Mouse (Mus musculus) myocyte (in vitro differentiated cells): Measurements from ENCODE around the gene Kidins220. TPM values are rescaled to one million over a fixed set of nuclear protein-coding genes. Genes with fewer than 3 reads are reported as not detected.

Experiments used
- H3K27me3 ChIP-seq: one replicate; pipeline ENCODE4 v1.6.1; 2011; ENCODE audit not compliant: control insufficient read depth, insufficient read depth, insufficient read length
- H3K36me3 ChIP-seq: one replicate; pipeline ENCODE4 v1.6.1; 2011; ENCODE audit not compliant: control insufficient read depth, insufficient read depth
- H3K4me2 ChIP-seq: one replicate; pipeline ENCODE4 v1.6.1; 2011; ENCODE audit warnings: low read depth, control low read depth
- H3K4me3 ChIP-seq: one replicate; pipeline ENCODE4 v1.5.1; 2011; ENCODE audit warnings: mild to moderate bottlenecking, control low read depth, moderate library complexity
- H3K79me2 ChIP-seq: one replicate; pipeline ENCODE4 v1.6.1; 2011; ENCODE audit not compliant: control insufficient read depth, insufficient read depth
- H3ac ChIP-seq: one replicate; pipeline ENCODE4 v1.6.1; 2011; ENCODE audit not compliant: control insufficient read depth, insufficient read length
- CEBPB ChIP-seq: IDR thresholded peaks from 2 replicates; pipeline ENCODE4 v1.6.1; 2011; ENCODE audit warnings: mild to moderate bottlenecking, moderate library complexity; ENCODE audit not compliant: poor library complexity, insufficient read depth, severe bottlenecking
- E2F4 ChIP-seq: IDR thresholded peaks from one replicate; pipeline ENCODE4 v1.6.1; 2011; ENCODE audit warnings: mild to moderate bottlenecking, control low read depth, moderate library complexity; ENCODE audit not compliant: insufficient read depth
- MAX ChIP-seq: IDR thresholded peaks from one replicate; pipeline ENCODE4 v1.6.1; 2011; ENCODE audit warnings: low read depth, mild to moderate bottlenecking, control low read depth
- MYOD1 ChIP-seq, 3 experiments: IDR thresholded peaks; one replicate each; pipeline ENCODE4 v1.6.1; 2011; ENCODE audit warnings: control low read depth in 2 of 3, low read depth in 2 of 3, mild to moderate bottlenecking in 2 of 3, moderate library complexity in 1 of 3; ENCODE audit not compliant: insufficient read length in 2 of 3, control insufficient read depth in 1 of 3
- MYOG ChIP-seq, 3 experiments: IDR thresholded peaks; one replicate each; pipeline ENCODE4 v1.6.1; 2011; ENCODE audit warnings: control low read depth in 2 of 3, low read depth in 2 of 3, mild to moderate bottlenecking in 2 of 3; ENCODE audit not compliant: insufficient read length in 2 of 3, control insufficient read depth in 1 of 3, insufficient read depth in 1 of 3
- POLR2A ChIP-seq: IDR thresholded peaks from one replicate; pipeline ENCODE4 v1.6.1; 2011; ENCODE audit warnings: low read depth, mild to moderate bottlenecking, control low read depth, moderate library complexity; ENCODE audit not compliant: insufficient read length
- POLR2AphosphoS2 ChIP-seq: IDR thresholded peaks from one replicate; pipeline ENCODE4 v1.6.1; 2011; ENCODE audit warnings: low read depth, control low read depth; ENCODE audit not compliant: insufficient read length
- REST ChIP-seq: IDR thresholded peaks from one replicate; pipeline ENCODE4 v1.6.1; 2011; ENCODE audit warnings: mild to moderate bottlenecking, control low read depth, moderate library complexity; ENCODE audit not compliant: insufficient read depth, insufficient read length
- SRF ChIP-seq: IDR thresholded peaks from one replicate; pipeline ENCODE4 v1.6.1; 2011; ENCODE audit warnings: low read depth; ENCODE audit not compliant: control insufficient read depth, insufficient read length
- TCF12 ChIP-seq: IDR thresholded peaks from one replicate; pipeline ENCODE4 v1.6.1; 2011; ENCODE audit warnings: mild to moderate bottlenecking, control low read depth; ENCODE audit not compliant: poor library complexity, insufficient read depth, severe bottlenecking
- TCF3 ChIP-seq: IDR thresholded peaks from one replicate; pipeline ENCODE4 v1.6.1; 2011; ENCODE audit warnings: low read depth, control low read depth; ENCODE audit not compliant: insufficient read length
- USF1 ChIP-seq: IDR thresholded peaks from one replicate; pipeline ENCODE4 v1.6.1; 2011; ENCODE audit warnings: low read depth, mild to moderate bottlenecking, control low read depth, moderate library complexity
- polyA plus RNA-seq: library from polyadenylated mRNA; unstranded; fragments of >200 nt; fragmentation: generic; extraction: Trizol; gene quantifications from one replicate; pipeline ENCODE4 v1.2.1, GENCODE M21; 2012; ENCODE audit warnings: missing spikeins

Gene Kidins220
- polyA plus RNA-seq, 1 experiment: 33.3 TPM

GRCm38 (mm10) chr12:25083260-25084178, 108.8 kb downstream of the Kidins220 start:
- no peaks in the 10 kb centered on the region for H3K36me3 ChIP-seq
- H3K4me2 ChIP-seq: no peak overlapping the region
- H3K27me3 ChIP-seq: no peaks in the 10 kb centered on the region
- no peaks in the 10 kb centered on the region for H3K79me2 ChIP-seq
- no peak for TF ChIP-seq E2F4
- no peak for TF ChIP-seq TCF12
- no peak for TF ChIP-seq MYOG (IDR thresholded peaks at IDR 0.05; ENCODE audit: control insufficient read depth in 1 of 3, insufficient read depth in 1 of 3, insufficient read length in 2 of 3, low read depth in 2 of 3)
- TF ChIP-seq POLR2AphosphoS2: no peak
- H3ac ChIP-seq: no peak overlapping the region
- H3K4me3 ChIP-seq: no peak overlapping the region

GRCm38 (mm10) chr12:25086966-25087365, 112.2 kb downstream of the Kidins220 start:
- no peak for TF ChIP-seq TCF3
- TF ChIP-seq TCF12: no peak
- TF ChIP-seq MYOG (IDR thresholded peaks at IDR 0.05; ENCODE audit: control insufficient read depth in 1 of 3, insufficient read depth in 1 of 3, insufficient read length in 2 of 3, low read depth in 2 of 3): no peak
- no peak for TF ChIP-seq E2F4
- TF ChIP-seq MAX: no peak
- TF ChIP-seq POLR2A: no peak
- TF ChIP-seq MYOD1 (IDR thresholded peaks at IDR 0.05; ENCODE audit: control insufficient read depth in 1 of 3, insufficient read length in 2 of 3, low read depth in 2 of 3): no peak
- Histone ChIP-seq H3K4me2 (no peak overlapping the region), H3K4me3 (no peak overlapping the region), H3K27me3 (no peaks in the 10 kb centered on the region), H3K79me2 (no peaks in the 10 kb centered on the region), H3ac (no peak overlapping the region), H3K36me3 (no peaks in the 10 kb centered on the region)

- TF ChIP-seq CEBPB (no peak), MAX (no peak), TCF12 (no peak), SRF (no peak), POLR2AphosphoS2 (no peak), REST (no peak), MYOD1 (IDR thresholded peaks at IDR 0.05; ENCODE audit: control insufficient read depth in 1 of 3, insufficient read length in 2 of 3, low read depth in 2 of 3) (no peak), MYOG (IDR thresholded peaks at IDR 0.05; ENCODE audit: control insufficient read depth in 1 of 3, insufficient read depth in 1 of 3, insufficient read length in 2 of 3, low read depth in 2 of 3) (no peak), USF1 (no peak), TCF3 (no peak), E2F4 (no peak), POLR2A (no peak)
- H3K36me3 ChIP-seq: no peaks in the 10 kb centered on the region
- H3K4me2 ChIP-seq: no peak overlapping the region
- H3ac ChIP-seq: no peak overlapping the region
- no peak overlapping the region for H3K4me3 ChIP-seq
- peaks cover 7% of the 10 kb centered on the region for H3K79me2 ChIP-seq
- H3K27me3 ChIP-seq: no peaks in the 10 kb centered on the region
Measured at GRCm38 (mm10) chr12:25089433-25089832, 114.7 kb downstream of the Kidins220 start.

- Histone ChIP-seq H3K4me3 (no peak overlapping the region), H3K4me2 (peak overlapping the region; percentile 66), H3K27me3 (no peaks in the 10 kb centered on the region), H3K36me3 (no peaks in the 10 kb centered on the region), H3K79me2 (peaks cover 19% of the 10 kb centered on the region), H3ac (no peak overlapping the region)
- TF ChIP-seq MYOG (IDR thresholded peaks at IDR 0.05; ENCODE audit: control insufficient read depth in 1 of 3, insufficient read depth in 1 of 3, insufficient read length in 2 of 3, low read depth in 2 of 3) (no peak), SRF (no peak), REST (no peak), MYOD1 (IDR thresholded peaks at IDR 0.05; ENCODE audit: control insufficient read depth in 1 of 3, insufficient read length in 2 of 3, low read depth in 2 of 3) (no peak), E2F4 (no peak), TCF12 (no peak), POLR2AphosphoS2 (no peak), POLR2A (no peak), CEBPB (no peak), TCF3 (no peak), MAX (no peak), USF1 (no peak)
Measured at GRCm38 (mm10) chr12:25092027-25092704, 117.4 kb downstream of the Kidins220 start.
